Mouse (Mus musculus) cerebellum, postnatal 14 days (tissue): Measurements from ENCODE around the gene Gdpd3.
A peak's percentile ranks its signal among the peaks of the same experiment; 100 is the strongest.

Experiments
- DNase-seq, 2 experiments: peaks; one replicate each; pipeline ENCODE4 v3.0.0; 2021; ENCODE audit warnings: mixed read lengths in 2 of 2

Gene Gdpd3

DNA sequence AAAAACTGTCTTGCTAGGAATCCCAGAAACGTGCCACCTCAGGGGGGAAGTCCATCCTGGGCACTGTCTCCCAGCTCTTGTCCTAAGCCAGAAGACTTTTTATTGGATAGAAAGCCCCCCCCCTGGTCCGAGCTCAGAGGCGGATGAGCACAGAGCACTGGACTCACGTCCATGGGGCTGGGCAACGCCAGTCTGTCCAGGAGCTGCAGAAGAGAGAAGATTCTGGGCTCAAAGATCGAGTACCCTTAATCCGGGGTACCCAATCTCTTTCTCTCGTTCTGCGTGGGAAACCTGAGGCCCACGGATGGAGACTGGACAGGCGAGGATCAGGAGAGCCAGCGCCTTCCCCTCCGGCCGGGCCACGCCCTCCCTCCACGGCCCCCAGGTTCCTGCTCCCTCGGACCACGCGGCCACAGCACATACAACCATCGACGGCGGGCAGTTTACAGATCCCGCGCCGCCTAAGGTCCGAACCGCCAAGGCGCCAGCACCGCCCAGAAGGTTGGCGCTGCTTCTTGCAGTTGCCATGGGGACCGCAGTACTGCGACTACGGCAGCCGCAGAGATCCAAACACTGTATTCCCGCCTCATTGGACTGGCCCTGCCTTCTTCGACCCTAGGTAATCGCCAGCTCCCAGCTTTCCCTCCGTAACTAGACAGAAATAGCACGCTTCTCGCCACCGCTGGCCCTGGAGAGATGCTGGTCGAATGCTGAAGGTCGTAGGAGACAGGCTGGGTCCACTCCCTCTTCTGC lies 42.7 kb downstream of the Gdpd3 start:
- peak; percentile 89 to 91 for DNase-seq

DNA sequence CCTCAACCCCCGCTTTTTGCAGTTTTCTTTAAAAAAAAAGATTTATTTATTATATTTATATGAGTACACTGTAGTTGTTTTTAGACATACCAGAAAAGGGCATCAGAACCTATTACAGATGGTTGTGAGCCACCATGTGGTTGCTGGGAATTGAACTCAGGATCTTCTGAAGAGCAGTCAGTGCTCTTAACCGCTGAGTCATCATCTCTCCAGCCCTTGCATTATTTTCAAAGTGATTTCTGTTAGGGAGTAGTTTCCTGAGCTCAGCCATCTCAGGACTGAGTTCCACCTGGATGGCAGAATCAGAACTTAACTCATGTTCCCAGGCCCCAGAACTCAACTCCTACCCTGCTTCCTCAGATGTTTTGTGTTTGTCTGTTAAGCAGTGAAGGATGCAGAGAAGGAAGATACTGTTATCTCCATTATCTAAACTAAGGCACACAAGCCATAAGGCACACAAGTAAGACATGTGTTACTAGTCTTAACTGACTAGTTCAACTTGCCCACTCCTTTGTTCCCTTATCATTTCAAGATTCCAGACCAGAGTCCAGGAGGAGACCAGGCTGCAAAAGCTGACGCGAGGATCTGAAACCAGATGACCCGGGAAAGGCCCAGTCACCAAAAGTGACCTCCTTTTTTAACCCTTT lies 43.7 kb downstream of the Gdpd3 start:
- no peak for DNase-seq

DNA sequence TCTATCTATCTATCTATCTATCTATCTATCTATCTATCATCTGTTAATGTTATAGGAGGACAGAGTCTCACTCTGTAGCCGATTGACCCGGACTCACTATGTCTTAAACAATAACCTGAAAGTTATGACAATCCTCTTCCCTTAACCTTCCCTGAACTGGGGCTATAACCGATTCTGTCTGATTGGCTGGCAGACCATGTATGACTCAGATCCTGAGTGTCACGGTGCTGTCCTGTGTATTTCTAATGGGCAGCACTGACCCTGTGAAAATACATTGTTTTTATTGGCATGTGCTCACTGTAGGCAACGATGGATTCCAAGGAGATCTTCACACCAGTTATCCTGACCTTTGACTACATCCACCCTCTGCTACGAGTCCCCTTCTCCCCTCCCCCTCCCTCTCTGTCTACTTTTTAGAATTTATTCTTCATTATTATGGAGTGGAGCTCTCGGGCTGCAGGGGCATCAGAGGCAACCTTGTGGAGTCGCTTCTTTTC lies 49.6 kb downstream of the Gdpd3 start:
- DNase-seq: no peak

DNA sequence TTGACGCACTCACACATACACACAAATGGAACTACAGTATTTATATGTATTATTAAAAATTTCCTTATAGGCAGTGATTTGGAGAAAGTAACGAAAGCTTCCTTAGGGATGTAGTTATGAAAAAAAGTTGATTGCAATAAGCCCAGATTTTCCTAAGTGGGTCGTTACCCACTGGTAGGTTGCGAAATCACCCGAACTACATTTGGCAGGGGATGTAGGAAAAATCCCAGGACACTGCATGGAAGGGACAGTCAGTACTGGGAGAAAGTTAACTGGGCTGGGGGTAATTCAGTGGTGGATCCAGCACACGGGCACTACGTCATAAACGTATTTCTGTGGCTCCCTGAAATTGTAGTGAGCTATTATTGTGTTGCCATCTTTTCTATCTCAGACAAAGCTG lies 50.4 kb downstream of the Gdpd3 start:
- DNase-seq: no peak

DNA sequence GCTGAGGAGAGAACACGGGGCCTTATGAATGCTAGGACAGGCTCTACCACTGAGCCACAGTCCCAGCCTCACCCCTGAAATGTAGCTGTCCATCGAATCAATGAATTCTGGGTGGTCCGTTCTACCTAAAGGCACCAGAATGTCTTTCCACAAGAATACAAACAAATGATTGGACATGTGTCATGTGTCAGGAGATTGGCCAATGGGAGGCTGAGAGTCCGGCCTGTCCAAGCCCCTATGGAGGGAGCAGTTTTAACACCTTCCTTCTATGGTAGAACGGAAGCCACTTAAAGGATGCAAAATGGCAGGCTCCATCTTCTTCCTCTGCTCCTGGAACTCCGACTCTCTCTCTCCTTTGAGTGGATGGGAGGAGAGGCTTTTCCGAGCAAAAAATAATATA lies 51.5 kb downstream of the Gdpd3 start:
- no peak for DNase-seq

DNA sequence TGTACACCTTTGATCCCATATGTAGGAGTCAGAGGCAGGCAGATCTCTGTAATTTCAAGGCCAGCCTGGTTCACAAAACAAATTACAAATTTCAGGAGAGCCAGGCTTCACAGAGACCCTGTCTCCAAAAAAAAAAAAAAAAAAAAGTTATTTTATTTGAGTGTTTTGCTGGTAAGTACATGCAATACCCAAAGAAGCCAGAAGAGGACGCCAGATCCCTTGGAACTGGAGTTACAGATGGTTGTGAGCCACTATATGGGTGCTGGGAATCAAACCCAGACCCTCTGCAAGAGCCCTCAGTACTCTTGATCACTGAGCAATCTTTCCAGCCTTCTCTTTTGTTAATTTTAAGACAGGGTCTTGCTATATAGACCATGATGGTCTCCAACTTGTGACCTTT lies 52.7 kb downstream of the Gdpd3 start:
- DNase-seq: no peak

DNA sequence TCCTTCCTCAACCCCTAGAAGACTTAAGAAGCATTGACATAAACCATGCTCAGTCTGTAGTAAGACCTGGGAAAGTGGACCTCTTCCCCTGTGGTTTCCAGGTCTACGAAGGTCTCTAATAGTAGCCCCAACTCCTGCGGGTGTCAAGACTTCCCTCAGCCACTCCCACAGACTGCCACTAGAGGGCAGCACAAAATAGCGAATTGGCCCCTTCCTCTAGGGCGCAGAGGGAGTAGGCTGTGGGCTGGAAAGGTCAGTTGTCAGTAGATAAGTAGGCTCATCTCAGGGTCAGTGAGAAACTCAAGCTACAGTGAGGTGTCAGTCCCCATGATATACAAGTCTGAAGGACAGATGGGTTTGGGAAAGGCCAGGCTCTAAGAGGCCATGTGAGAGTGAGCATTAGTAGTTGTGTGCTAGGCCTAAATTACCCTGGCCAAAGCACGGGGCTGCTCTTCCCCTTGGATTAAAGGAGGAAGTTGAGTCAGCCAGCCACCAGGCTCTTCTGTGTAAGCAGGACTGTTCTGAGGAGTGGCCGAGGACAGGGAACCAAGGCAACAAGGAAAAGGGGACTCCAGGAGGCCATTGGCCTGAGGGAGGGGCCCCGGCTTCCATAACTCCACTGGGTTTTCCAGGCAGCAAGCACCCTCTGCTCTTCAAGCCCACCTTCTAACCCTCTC lies 55.8 kb downstream of the Gdpd3 start:
- DNase-seq: peak; percentile 95 to 96

DNA sequence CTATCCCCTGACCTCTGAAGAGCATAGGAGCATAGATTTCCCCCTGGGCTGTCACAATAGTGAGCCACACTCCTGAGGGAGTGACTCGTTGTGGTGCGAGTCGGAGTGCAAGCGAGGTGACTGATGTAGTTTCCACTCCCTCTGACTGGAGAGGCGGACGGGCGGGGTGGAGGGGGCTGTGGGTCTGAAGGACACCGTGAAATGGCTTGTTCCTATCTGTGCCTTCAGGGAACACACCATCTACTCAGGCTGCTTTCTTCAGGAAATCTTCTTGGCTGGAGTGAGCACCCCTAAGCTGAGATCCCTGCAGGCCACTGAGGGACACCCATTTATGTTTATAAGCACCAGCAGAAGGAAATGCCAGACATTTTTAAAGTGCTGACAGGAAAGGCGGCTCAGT lies 56.6 kb downstream of the Gdpd3 start:
- DNase-seq: peak; percentile 61 to 68

DNA sequence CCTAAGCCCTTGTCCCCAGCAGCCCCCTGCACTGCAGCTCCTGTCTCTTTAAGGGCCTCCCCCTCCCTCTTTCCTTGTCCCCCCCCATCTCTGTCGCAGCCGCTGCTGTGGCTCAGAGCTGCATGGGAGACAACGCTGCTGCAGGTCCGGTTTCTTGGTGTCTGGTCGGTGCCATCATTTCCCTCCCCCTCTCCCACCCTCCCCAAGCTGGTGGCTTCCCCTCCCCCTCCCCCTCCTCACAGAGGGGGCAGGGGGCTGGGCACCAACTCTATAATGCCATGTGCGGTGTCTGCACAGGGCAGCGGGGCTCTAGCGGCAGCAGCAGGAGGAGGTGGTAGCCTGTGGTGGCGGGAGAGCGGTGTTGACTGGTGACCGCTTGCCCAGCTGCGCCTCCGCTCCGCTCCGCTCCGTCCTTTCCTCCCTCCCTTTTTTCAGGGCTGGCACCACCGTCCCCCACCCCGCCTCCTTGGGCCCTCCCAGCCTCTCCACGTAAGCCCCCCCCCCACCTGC lies 57.1 kb downstream of the Gdpd3 start:
- DNase-seq: peak; percentile 76 to 85

DNA sequence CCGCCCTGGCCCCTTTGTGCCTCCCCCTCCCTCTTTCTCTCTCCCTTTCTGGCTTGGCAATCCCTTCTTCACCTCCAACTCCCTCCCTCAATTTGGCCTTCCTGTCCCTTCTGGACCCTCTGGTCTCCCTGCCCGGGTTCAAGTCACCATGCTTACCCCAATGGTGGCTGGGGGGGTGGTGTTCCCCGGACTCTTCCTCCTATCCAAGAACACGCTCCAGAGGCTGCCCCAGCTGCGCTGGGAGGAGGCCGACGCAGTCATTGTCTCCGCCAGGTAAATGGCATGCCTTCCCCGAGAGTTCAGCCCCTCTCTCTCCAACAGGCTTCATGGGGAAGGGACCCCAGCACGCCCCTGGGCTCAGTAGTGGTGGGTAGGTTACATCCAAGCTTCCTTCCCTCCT lies 57.8 kb downstream of the Gdpd3 start:
- peak; percentile 46 to 48 for DNase-seq
